ENCODE assay signal across 9 mouse cellular contexts in genomic region chr3:90585595-90585994, GRCm38 (mm10). TPM values are rescaled to one million over a fixed set of nuclear protein-coding genes. Genes with fewer than 3 reads are reported as not detected.
DNase-seq lines count a peak whose midpoint lies in the region; ATAC-seq and TF ChIP-seq lines count a peak whose summit lies in the region.
"Had no signal": no experiment of that assay in that cellular context is flagged by ENCODE, and none has a peak within 500 bp of the region (broad histone marks: within the 10 kb centered on the region; RNA-seq: fewer than 3 reads in every experiment).

No protein-coding gene starts in this region.

- peak; percentile 86 for TF ChIP-seq CTCF in kidney, adult 2 months (conservative IDR thresholded peaks at IDR 0.05; ENCODE audit: insufficient read depth, insufficient read length, low read depth, low read length)

- H3K36me3 ChIP-seq in kidney, adult 2 months (ENCODE audit: control insufficient read depth, insufficient read depth, low read length): no peaks in the 10 kb centered on the region
- no peaks in the 10 kb centered on the region for H3K36me3 ChIP-seq in limb, embryonic 10.5 days
- no peaks in the 10 kb centered on the region for H3K36me3 ChIP-seq in midbrain, embryonic 16.5 days (ENCODE audit: control insufficient read depth, insufficient read depth, low read length)

- no peak overlapping the region for H3K9ac ChIP-seq in midbrain, embryonic 16.5 days (ENCODE audit: low read depth, low read length)

- H3K27ac ChIP-seq in kidney, adult 2 months (ENCODE audit: insufficient read depth, low read depth, low read length): no peak overlapping the region
- H3K27ac ChIP-seq in limb, embryonic 10.5 days: no peak overlapping the region
- no peak overlapping the region for H3K27ac ChIP-seq in midbrain, embryonic 16.5 days (ENCODE audit: low read length)

- no peak overlapping the region for H3K4me2 ChIP-seq in midbrain, embryonic 16.5 days (ENCODE audit: low read length)

- ATAC-seq in midbrain, embryonic 16.5 days: 0 out of 2 replicates have a peak, but pooled peaks have one; percentile 34

- H3K4me1 ChIP-seq in kidney, adult 2 months (ENCODE audit: control insufficient read depth, insufficient read depth, low read length): no peaks in the 10 kb centered on the region
- H3K4me1 ChIP-seq in limb, embryonic 10.5 days: no peaks in the 10 kb centered on the region
- no peaks in the 10 kb centered on the region for H3K4me1 ChIP-seq in midbrain, embryonic 16.5 days (ENCODE audit: control insufficient read depth, insufficient read depth, low read length)

- no peaks in the 10 kb centered on the region for H3K9me3 ChIP-seq in limb, embryonic 10.5 days (replicated peaks)
- H3K9me3 ChIP-seq in midbrain, embryonic 16.5 days (replicated peaks; ENCODE audit: control insufficient read depth, low read length, poor library complexity, severe bottlenecking): no peaks in the 10 kb centered on the region

- no peak overlapping the region for H3K4me3 ChIP-seq in kidney, adult 2 months (ENCODE audit: insufficient read depth, low read depth, low read length)
- H3K4me3 ChIP-seq in limb, embryonic 10.5 days: no peak overlapping the region
- no peak overlapping the region for H3K4me3 ChIP-seq in midbrain, embryonic 16.5 days (ENCODE audit: low read depth, low read length)
- H3K4me3 ChIP-seq: megakaryocyte, embryonic 14.5 days had no signal

- no peaks in the 10 kb centered on the region for H3K27me3 ChIP-seq in kidney, adult 2 months (replicated peaks; ENCODE audit: control insufficient read depth, insufficient read depth, low read length)
- H3K27me3 ChIP-seq in limb, embryonic 10.5 days (ENCODE audit: low read depth, poor library complexity, severe bottlenecking): no peaks in the 10 kb centered on the region
- no peaks in the 10 kb centered on the region for H3K27me3 ChIP-seq in midbrain, embryonic 16.5 days (ENCODE audit: control insufficient read depth, insufficient read depth, low read depth, low read length)

- 36% methylated on average over 5 of the region's 5 CpGs for WGBS in kidney, adult 2 months
- 30% methylated on average over 5 of the region's 5 CpGs for WGBS in limb, embryonic 10.5 days
- WGBS in midbrain, embryonic 16.5 days: 35% methylated on average over 5 of the region's 5 CpGs

- DNase-seq in cerebellum, adult 11 months: peak; percentile 7
- DNase-seq in cerebellum, adult 11-12 months: no peak
- DNase-seq in cerebellum, postnatal 10 days: peak; percentile 68 to 73
- DNase-seq in frontal cortex, postnatal 36 days (ENCODE audit: low spot score in 2 of 2): peak; percentile 72 to 79
- DNase-seq in kidney, adult 2 months: peak; percentile 65
- peak; percentile 76 for DNase-seq in limb, embryonic 10.5 days (ENCODE audit: low spot score)
- peak; percentile 40 to 56 for DNase-seq in spleen, postnatal 10 days (ENCODE audit: low spot score in 2 of 2)

- no peak for TF ChIP-seq POLR2A in kidney, adult 2 months (IDR thresholded peaks at IDR 0.05; ENCODE audit: low read depth, low read length)

RNA-seq across cellular contexts. Expression of gene S100a2, which starts 4.5 kb away (rescaled TPM):
- not detected in 2 replicates for polyA plus RNA-seq in kidney, adult 2 months (2012; rRNA removed)
- polyA plus RNA-seq in limb, embryonic 10.5 days (2016; fragmentation: Nextera tagmentation; extraction: Ambion mirVana): not detected in 2 replicates
- polyA plus RNA-seq in midbrain, embryonic 16.5 days (2015; fragmentation: Nextera tagmentation; extraction: Ambion mirVana): not detected in 2 replicates

RNA-seq across cellular contexts. Expression of gene Gm42674, which starts 16.1 kb away (rescaled TPM):
- not detected in 2 replicates for polyA plus RNA-seq in kidney, adult 2 months (2012; rRNA removed)
- polyA plus RNA-seq in limb, embryonic 10.5 days (2016; fragmentation: Nextera tagmentation; extraction: Ambion mirVana): not detected in 2 replicates
- 0.65 TPM in 1 of 2 replicates, not detected in the other for polyA plus RNA-seq in midbrain, embryonic 16.5 days (2015; fragmentation: Nextera tagmentation; extraction: Ambion mirVana)

RNA-seq across cellular contexts. Expression of gene S100a4, which starts 18.0 kb away (rescaled TPM):
- polyA plus RNA-seq in kidney, adult 2 months (2012; rRNA removed): 10.3 and 16.9 TPM in 2 replicates
- 0.34 and 0.64 TPM in 2 replicates for polyA plus RNA-seq in limb, embryonic 10.5 days (2016; fragmentation: Nextera tagmentation; extraction: Ambion mirVana)
- 0.53 TPM in 1 of 2 replicates, not detected in the other for polyA plus RNA-seq in midbrain, embryonic 16.5 days (2015; fragmentation: Nextera tagmentation; extraction: Ambion mirVana)

RNA-seq across cellular contexts. Expression of gene S100a5, which starts 22.7 kb away (rescaled TPM):
- not detected in 2 replicates for polyA plus RNA-seq in kidney, adult 2 months (2012; rRNA removed)
- polyA plus RNA-seq in limb, embryonic 10.5 days (2016; fragmentation: Nextera tagmentation; extraction: Ambion mirVana): not detected in 2 replicates
- polyA plus RNA-seq in midbrain, embryonic 16.5 days (2015; fragmentation: Nextera tagmentation; extraction: Ambion mirVana): not detected in 2 replicates

RNA-seq across cellular contexts. Expression of gene S100a3, which starts 25.2 kb away (rescaled TPM):
- 0.23 and 0.34 TPM in 2 replicates for polyA plus RNA-seq in kidney, adult 2 months (2012; rRNA removed)
- polyA plus RNA-seq in limb, embryonic 10.5 days (2016; fragmentation: Nextera tagmentation; extraction: Ambion mirVana): 0.98 TPM in 1 of 2 replicates, not detected in the other
- polyA plus RNA-seq in midbrain, embryonic 16.5 days (2015; fragmentation: Nextera tagmentation; extraction: Ambion mirVana): 0.16 TPM in 1 of 2 replicates, not detected in the other
